Mouse (Mus musculus) embryonic facial prominence, embryonic 15.5 days (tissue): ENCODE measurements around the gene Pdgfb. TPM values are rescaled to one million over a fixed set of nuclear protein-coding genes. Genes with fewer than 3 reads are reported as not detected.

ENCODE experiments used
- ATAC-seq: fragments of 200-750 bp; cut with Nextera tagmentation; 2 replicates; pipeline ENCODE4 v1.8.0; 2017; ENCODE audit warnings: low read depth, moderate TSS enrichment; ENCODE audit not compliant: insufficient number of reproducible peaks, low FRiP score, low TSS enrichment
- H3K27ac ChIP-seq: fragments of 300-500 bp; sonication (generic); replicated peaks from 2 replicates; pipeline ENCODE4 v1.5.1; 2015; ENCODE audit warnings: mild to moderate bottlenecking, inconsistent platforms
- H3K27me3 ChIP-seq: fragments of 300-500 bp; sonication (generic); 2 replicates; pipeline ENCODE4 v1.6.1; 2015; ENCODE audit warnings: inconsistent platforms
- H3K36me3 ChIP-seq: fragments of 300-500 bp; sonication (generic); 2 replicates; pipeline ENCODE4 v1.6.1; 2015; ENCODE audit warnings: mild to moderate bottlenecking, inconsistent platforms
- H3K4me1 ChIP-seq: fragments of 300-500 bp; sonication (generic); 2 replicates; pipeline ENCODE4 v1.6.1; 2015; ENCODE audit warnings: inconsistent platforms
- H3K4me2 ChIP-seq: fragments of 300-500 bp; sonication (generic); replicated peaks from 2 replicates; pipeline ENCODE4 v1.6.1; 2015; ENCODE audit warnings: mild to moderate bottlenecking, inconsistent platforms
- H3K4me3 ChIP-seq: fragments of 300-500 bp; sonication (generic); replicated peaks from 2 replicates; pipeline ENCODE4 v1.5.1; 2015; ENCODE audit warnings: mild to moderate bottlenecking, inconsistent platforms
- H3K9ac ChIP-seq: fragments of 300-500 bp; sonication (generic); 2 replicates; pipeline ENCODE4 v1.6.1; 2015; ENCODE audit warnings: inconsistent platforms
- H3K9me3 ChIP-seq: fragments of 300-500 bp; sonication (generic); replicated peaks from 2 replicates; pipeline ENCODE4 v1.6.1; 2016; ENCODE audit warnings: inconsistent platforms
- WGBS: fragments of 180-500 bp; shearing (Covaris S2); methylation state at CpG from one replicate; pipeline ENCODE4 v1.1.7; 2015; 5-methylcytosine and 5-hydroxymethylcytosine counted together
- polyA plus RNA-seq: library from polyadenylated mRNA; unstranded; fragments of >200 nt; fragmentation: Nextera tagmentation; extraction: Ambion mirVana; gene quantifications from 2 replicates; pipeline ENCODE4 v1.2.1, GENCODE M21; 2015

Pdgfb gene
- polyA plus RNA-seq, 1 experiment from 2014 or later, result 5.2 TPM

DNA sequence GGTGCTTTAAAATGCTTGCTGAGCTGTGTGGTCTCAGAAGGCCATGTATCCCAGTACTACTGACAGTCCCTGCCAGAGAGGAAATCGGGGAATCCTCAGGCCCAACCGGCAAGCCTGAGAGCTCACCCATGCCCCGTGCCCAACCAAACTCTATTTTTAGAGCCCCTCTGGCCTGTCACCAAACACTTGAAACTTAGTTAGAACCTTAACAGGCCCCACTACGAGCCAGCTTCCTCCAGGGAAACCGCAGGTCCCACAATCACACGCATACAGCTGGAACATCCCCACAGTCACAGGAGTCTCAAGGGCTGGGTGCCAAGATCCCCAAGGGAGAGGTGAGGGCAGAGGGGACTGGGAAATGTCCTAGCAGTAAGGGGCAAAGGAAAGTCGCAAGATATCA, 8.6 kb downstream of the Pdgfb start:
- H3K27me3 ChIP-seq, result peaks cover 17% of the 10 kb centered on the region
- no peaks in the 10 kb centered on the region for H3K9me3 ChIP-seq
- H3K4me1 ChIP-seq, result peaks cover 9% of the 10 kb centered on the region
- no peaks in the 10 kb centered on the region for H3K36me3 ChIP-seq
- H3K4me2 ChIP-seq, result no peak overlapping the region
- no peak overlapping the region for H3K4me3 ChIP-seq
- 66% methylated on average over 7 of the region's 7 CpGs for WGBS
- no peak for ATAC-seq
- H3K27ac ChIP-seq, result peak overlapping the region; percentile 4; the same call in 1 of the 2 replicates
- no peak overlapping the region for H3K9ac ChIP-seq

DNA sequence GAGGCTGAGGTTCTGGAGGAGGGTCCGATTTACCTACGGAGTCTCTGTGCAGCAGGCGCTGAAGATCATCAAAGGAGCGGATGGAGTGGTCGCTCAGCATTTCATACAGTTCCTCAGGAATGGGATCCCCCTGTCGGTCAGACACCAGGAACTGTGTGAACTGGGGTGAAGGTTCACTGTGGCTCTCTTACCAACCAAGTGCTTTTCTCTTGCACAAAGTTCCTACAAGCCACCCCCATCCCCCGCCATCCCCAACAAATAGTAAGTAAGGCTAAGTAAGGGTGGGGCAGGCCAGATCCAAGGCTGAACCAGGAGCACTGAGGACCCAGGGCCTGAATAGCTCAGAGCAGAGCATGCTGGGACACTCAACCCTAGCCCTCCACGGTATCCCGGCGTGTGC, 9.3 kb downstream of the Pdgfb start:
- Histone ChIP-seq H3K4me1 (peaks cover 9% of the 10 kb centered on the region), H3K4me3 (no peak overlapping the region), H3K4me2 (no peak overlapping the region), H3K27me3 (0 out of 2 replicates have a peak, but pooled peaks cover 10% of the 10 kb centered on the region), H3K36me3 (no peaks in the 10 kb centered on the region), H3K9me3 (no peaks in the 10 kb centered on the region), H3K27ac (0 out of 2 replicates have a peak overlapping the region, but pooled peaks have one; percentile 49), H3K9ac (no peak overlapping the region)
- WGBS, result 74% methylated on average over 10 of the region's 10 CpGs
- ATAC-seq, result no peak

DNA sequence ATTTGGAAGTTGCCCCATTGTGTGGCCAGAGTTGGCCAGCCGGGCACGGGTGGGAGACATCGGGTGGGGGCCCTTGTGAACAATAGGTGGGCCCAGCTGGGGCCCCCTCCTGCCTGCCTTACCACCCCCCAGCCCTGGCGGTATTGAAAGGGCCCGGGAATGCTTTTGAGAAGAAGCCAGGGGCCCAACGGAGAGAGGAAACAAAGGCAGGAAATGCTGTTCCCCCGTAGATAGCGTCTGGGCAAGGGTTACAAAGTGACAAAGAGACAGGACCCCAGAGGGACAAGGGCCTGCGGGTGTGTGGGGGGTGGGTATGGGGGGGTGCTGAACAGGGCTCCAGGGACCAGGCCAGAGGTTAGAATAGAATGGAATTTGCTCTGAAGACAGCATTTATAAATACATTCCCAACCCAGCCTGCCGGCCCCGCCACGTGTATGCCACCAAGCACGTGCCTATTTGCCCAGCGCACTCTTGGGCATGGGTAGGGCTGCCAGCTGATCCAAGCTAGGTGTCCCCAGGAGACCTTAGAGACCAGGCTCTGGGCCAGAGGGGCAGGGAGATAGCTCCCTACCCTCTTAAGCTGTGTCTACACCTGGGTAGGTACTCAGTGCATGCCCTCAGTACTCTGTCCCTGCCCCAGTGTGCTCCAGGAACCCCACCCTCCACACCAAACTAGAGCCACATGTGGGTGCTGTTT, 10.0 kb downstream of the Pdgfb start:
- no peak overlapping the region for H3K9ac ChIP-seq
- peaks cover 9% of the 10 kb centered on the region for H3K4me1 ChIP-seq
- H3K36me3 ChIP-seq, result no peaks in the 10 kb centered on the region
- H3K27me3 ChIP-seq, result 0 out of 2 replicates have a peak, but pooled peaks cover 8% of the 10 kb centered on the region
- 0 out of 2 replicates have a peak overlapping the region, but pooled peaks have one; percentile 49 for H3K27ac ChIP-seq
- H3K4me2 ChIP-seq, result no peak overlapping the region
- H3K4me3 ChIP-seq, result no peak overlapping the region
- 33% methylated on average over 14 of the region's 14 CpGs for WGBS
- ATAC-seq, result peak; percentile 21; the same call in 1 of the 2 replicates
- no peaks in the 10 kb centered on the region for H3K9me3 ChIP-seq

DNA sequence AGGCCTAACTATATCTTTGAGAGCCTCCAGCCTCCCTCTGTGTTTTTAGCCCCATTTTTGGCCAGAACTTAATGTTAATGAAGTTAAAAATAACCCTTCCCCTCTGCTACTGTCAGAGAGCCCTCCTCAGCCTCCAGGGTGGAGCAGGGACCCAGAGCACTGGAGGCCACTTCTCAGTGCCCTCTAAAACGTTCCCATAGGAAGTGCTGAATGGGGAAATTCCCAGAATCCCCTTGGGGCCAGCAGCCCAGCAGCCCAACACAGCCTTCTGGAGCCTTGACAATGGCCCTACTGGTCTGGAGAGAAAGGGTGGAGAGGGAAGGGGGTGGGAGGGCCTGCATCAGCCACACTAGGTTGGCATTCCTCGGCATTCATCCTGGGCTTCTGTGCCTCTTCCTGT, 11.2 kb downstream of the Pdgfb start:
- no peak for ATAC-seq
- H3K9me3 ChIP-seq, result no peaks in the 10 kb centered on the region
- no peaks in the 10 kb centered on the region for H3K36me3 ChIP-seq
- H3K27ac ChIP-seq, result no peak overlapping the region
- peaks cover 9% of the 10 kb centered on the region for H3K4me1 ChIP-seq
- H3K9ac ChIP-seq, result no peak overlapping the region
- H3K27me3 ChIP-seq, result no peaks in the 10 kb centered on the region
- no peak overlapping the region for H3K4me3 ChIP-seq
- no peak overlapping the region for H3K4me2 ChIP-seq
- WGBS, result 36% methylated on average over 2 of the region's 2 CpGs

DNA sequence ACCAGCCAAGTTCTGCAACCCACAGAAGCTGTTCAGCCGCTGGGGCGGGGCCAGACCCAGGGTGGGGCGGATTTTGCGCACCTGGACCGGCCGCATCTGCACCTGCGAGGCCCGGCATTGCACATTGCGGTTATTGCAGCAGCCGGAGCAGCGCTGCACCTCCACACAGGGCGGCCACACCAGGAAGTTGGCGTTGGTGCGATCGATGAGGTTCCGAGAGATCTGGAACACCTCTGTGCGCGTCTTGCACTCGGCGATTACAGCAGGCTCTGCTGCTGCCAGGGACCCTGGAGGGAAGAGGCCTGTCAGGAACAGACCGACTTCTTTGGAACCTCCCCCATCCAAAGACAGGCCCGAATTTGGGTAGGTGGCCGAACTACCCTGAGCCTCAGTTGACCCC, 13.2 kb downstream of the Pdgfb start:
- no peak for ATAC-seq
- Histone ChIP-seq H3K4me2 (no peak overlapping the region), H3K27me3 (no peaks in the 10 kb centered on the region), H3K4me1 (peaks cover 9% of the 10 kb centered on the region), H3K4me3 (no peak overlapping the region), H3K9ac (no peak overlapping the region), H3K27ac (no peak overlapping the region), H3K36me3 (no peaks in the 10 kb centered on the region), H3K9me3 (no peaks in the 10 kb centered on the region)
- WGBS, result 92% methylated on average over 23 of the region's 23 CpGs

DNA sequence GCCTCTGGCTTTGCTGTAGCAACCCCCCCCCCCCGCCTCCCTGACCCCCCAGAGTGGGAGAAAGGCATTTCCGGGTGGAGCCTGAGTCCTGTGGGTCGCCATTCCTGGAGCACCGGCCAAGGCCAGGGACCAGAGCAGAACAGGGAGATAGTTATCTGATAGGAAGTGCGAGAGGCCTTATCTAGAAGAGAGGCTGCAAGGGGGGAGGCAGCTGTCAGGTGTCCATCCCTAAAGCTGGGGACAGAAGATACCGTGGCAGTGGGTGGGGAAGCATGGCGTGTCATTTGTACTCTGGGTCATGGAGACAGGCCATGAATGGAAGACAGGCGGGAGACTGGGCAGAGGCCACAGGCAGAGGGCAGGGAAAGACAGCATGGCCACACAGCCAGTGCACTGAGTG, 14.1 kb downstream of the Pdgfb start:
- no peaks in the 10 kb centered on the region for H3K27me3 ChIP-seq
- H3K9me3 ChIP-seq, result no peaks in the 10 kb centered on the region
- no peak overlapping the region for H3K27ac ChIP-seq
- no peaks in the 10 kb centered on the region for H3K36me3 ChIP-seq
- H3K4me3 ChIP-seq, result no peak overlapping the region
- ATAC-seq, result no peak
- no peak overlapping the region for H3K4me2 ChIP-seq
- H3K9ac ChIP-seq, result no peak overlapping the region
- peaks cover 9% of the 10 kb centered on the region for H3K4me1 ChIP-seq
- 54% methylated on average over 8 of the region's 8 CpGs for WGBS

DNA sequence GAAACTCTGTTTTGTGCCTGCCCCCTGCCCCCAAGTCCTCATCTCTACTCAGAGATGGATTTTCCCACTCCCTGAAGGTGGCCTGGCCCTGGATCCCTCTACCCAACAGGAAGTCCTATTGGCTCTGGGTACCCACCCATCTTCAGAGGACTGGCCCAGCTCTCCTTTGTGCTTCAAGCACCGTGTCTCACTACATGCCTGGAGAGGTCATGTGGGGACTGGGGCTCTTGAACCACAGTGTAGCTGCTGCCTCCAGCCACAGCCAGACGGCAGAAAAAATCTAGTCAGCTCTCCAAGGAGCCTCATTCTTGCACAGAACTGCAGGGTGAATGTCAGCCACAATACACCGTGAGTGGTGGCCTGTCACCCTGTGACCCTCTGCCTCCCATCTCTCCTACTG, 16.8 kb downstream of the Pdgfb start:
- Histone ChIP-seq H3K4me1 (no peaks in the 10 kb centered on the region), H3K27me3 (no peaks in the 10 kb centered on the region), H3K4me3 (no peak overlapping the region), H3K36me3 (no peaks in the 10 kb centered on the region), H3K4me2 (no peak overlapping the region), H3K27ac (no peak overlapping the region), H3K9me3 (no peaks in the 10 kb centered on the region), H3K9ac (no peak overlapping the region)
- 66% methylated on average over 3 of the region's 3 CpGs for WGBS
- no peak for ATAC-seq

DNA sequence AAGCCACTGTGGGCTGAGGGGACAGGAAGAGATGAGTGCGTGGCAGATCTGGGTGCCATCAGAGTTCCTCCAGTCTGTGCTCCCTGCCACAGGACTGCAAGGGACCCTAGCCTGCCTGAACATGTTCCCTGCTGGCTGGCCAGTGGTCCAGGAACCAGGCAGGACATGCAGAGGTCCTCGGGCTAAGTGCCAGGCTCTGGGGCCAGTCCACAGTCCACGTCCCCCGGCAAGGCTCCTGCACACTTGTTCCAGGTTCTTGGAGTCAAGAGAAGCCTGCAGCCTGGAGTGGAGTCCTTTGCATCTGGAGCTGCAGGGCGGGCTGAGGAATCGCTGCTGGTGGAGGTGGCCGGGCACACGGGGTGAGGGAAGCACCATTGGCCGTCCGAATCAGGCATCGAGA, 18.0 kb downstream of the Pdgfb start:
- no peaks in the 10 kb centered on the region for H3K9me3 ChIP-seq
- no peak for ATAC-seq

DNA sequence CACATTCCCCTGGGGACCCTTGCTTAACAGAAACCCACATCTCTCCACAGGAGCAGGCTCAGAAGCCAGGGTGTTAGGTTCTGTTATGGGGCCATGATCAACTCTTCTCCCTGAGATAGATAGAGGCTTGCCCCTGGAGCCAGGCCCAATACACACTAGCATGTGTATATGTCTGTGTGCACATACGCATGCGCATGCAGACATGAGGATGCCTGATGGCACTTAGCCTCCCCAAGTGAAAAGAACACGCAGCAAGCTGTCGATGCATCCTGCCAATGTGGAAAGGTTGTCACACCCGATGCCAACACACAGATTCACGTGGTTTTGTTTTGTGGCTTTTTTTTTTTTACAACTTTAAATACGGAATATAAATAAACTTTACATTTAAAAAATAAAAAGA, 19.2 kb downstream of the Pdgfb start:
- H3K9ac ChIP-seq, result no peak overlapping the region
- no peak overlapping the region for H3K4me2 ChIP-seq
- H3K9me3 ChIP-seq, result no peaks in the 10 kb centered on the region
- H3K36me3 ChIP-seq, result no peaks in the 10 kb centered on the region
- no peak for ATAC-seq
- H3K27me3 ChIP-seq, result no peaks in the 10 kb centered on the region
- 75% methylated on average over 7 of the region's 7 CpGs for WGBS
- H3K27ac ChIP-seq, result no peak overlapping the region
- no peaks in the 10 kb centered on the region for H3K4me1 ChIP-seq
- no peak overlapping the region for H3K4me3 ChIP-seq

More for the DNA sequence above, 18.0 kb downstream of the Pdgfb start:
- Histone ChIP-seq H3K27ac (no peak overlapping the region), H3K4me1 (no peaks in the 10 kb centered on the region), H3K4me2 (no peak overlapping the region), H3K4me3 (no peak overlapping the region), H3K27me3 (no peaks in the 10 kb centered on the region), H3K9ac (no peak overlapping the region), H3K36me3 (no peaks in the 10 kb centered on the region)
- WGBS, result 86% methylated on average over 11 of the region's 11 CpGs

DNA sequence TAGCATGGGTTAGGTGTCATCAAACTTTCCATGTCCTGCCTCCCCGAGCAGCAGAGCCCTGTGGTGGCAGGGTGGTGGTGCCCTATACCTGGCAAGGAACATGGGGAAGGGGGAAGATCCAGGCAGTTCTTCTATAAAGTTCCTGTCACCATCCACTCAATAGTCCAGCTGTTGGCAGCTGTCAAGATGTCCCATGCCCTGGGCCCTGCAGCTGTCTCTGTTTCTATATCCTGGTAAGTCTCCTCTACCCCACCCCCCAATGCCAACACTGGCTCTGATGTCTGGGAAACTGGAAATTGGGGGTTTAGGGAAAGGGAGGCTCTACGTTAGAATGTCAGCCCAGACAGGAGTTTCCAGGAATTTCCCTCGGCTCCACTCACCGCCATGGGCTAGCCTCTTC, 20.2 kb downstream of the Pdgfb start:
- H3K9ac ChIP-seq, result no peak overlapping the region
- H3K27ac ChIP-seq, result no peak overlapping the region
- no peak overlapping the region for H3K4me2 ChIP-seq
- WGBS, result 74% methylated on average over 4 of the region's 4 CpGs
- ATAC-seq, result 0 out of 2 replicates have a peak, but pooled peaks have one; percentile 45
- H3K27me3 ChIP-seq, result no peaks in the 10 kb centered on the region
- no peaks in the 10 kb centered on the region for H3K4me1 ChIP-seq
- H3K36me3 ChIP-seq, result no peaks in the 10 kb centered on the region
- H3K9me3 ChIP-seq, result no peaks in the 10 kb centered on the region
- H3K4me3 ChIP-seq, result no peak overlapping the region

DNA sequence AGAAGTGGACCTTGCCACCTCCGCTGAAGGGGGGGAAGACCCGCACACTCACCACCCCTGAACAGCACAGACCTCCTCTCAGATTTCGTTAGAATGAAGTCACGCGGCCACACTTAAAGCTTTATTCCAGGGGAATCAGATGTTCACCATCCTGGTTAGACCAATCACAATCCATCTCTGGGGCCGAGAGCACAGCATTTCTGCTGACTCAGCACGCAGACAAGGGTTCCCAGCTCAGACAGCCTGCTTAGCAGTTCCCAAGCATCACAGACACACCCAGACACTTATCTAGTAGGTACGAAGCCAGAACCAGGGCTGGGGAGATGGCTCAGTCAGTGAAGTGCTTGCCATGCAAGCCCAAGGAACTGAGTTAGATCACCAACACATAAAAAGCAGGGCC, 28.6 kb downstream of the Pdgfb start:
- Histone ChIP-seq H3K4me3 (no peak overlapping the region), H3K27me3 (no peaks in the 10 kb centered on the region), H3K9ac (no peak overlapping the region), H3K27ac (no peak overlapping the region), H3K4me1 (0 out of 2 replicates have a peak, but pooled peaks cover 17% of the 10 kb centered on the region), H3K36me3 (no peaks in the 10 kb centered on the region), H3K9me3 (no peaks in the 10 kb centered on the region), H3K4me2 (no peak overlapping the region)
- no peak for ATAC-seq
- WGBS, result 52% methylated on average over 8 of the region's 8 CpGs

DNA sequence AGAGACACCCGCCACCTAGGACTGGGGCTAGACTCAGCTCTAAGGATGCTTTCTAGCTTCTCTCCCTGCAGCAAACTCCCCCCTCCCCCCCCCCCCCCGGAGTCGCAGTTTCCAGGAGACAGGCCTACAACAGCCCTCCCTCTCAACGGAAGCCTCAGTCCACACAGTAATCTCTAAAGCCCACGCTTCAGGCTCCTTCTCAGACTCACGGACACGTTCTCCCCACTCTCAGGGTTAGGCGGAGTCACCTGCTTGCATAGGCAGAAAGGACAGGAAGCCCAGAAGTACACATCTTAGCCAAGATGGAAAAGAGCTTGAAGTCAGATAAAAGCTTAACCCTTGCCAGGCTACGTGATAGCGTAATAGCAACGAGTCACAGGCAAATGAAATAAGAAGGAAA, 29.3 kb downstream of the Pdgfb start:
- Histone ChIP-seq H3K36me3 (no peaks in the 10 kb centered on the region), H3K9me3 (no peaks in the 10 kb centered on the region), H3K9ac (no peak overlapping the region), H3K27ac (no peak overlapping the region), H3K27me3 (no peaks in the 10 kb centered on the region), H3K4me2 (no peak overlapping the region), H3K4me3 (no peak overlapping the region), H3K4me1 (0 out of 2 replicates have a peak, but pooled peaks cover 24% of the 10 kb centered on the region)
- no peak for ATAC-seq
- WGBS, result 52% methylated on average over 11 of the region's 11 CpGs
